Mouse (Mus musculus) midbrain, embryonic 14.5 days (tissue): ENCODE results near the gene Atf7ip. TPM values are rescaled to one million over a fixed set of nuclear protein-coding genes. Genes with fewer than 3 reads are reported as not detected.

Experiments used
- ATAC-seq: fragments of 200-750 bp; cut with Nextera tagmentation; 2 replicates; pipeline ENCODE4 v1.8.0; 2017; ENCODE audit warnings: moderate number of reproducible peaks, moderate library complexity; ENCODE audit not compliant: low FRiP score, low TSS enrichment
- DNase-seq: peaks from one replicate; pipeline ENCODE4 v3.0.0-alpha.2; 2015
- H3K27ac ChIP-seq: fragments of 300-500 bp; sonication (generic); replicated peaks from 2 replicates; pipeline ENCODE4 v1.5.1; 2014; ENCODE audit warnings: mild to moderate bottlenecking, low read depth, low read length, moderate library complexity
- H3K27me3 ChIP-seq: fragments of 300-500 bp; sonication (generic); 2 replicates; pipeline ENCODE4 v1.6.1; 2014; ENCODE audit warnings: low read length, control low read depth, mixed read lengths; ENCODE audit not compliant: control insufficient read depth, insufficient read depth
- H3K36me3 ChIP-seq: fragments of 300-500 bp; sonication (generic); 2 replicates; pipeline ENCODE4 v1.6.1; 2014; ENCODE audit warnings: low read length, control low read depth; ENCODE audit not compliant: control insufficient read depth, insufficient read depth
- H3K4me1 ChIP-seq: fragments of 300-500 bp; sonication (generic); 2 replicates; pipeline ENCODE4 v1.6.1; 2014; ENCODE audit warnings: mild to moderate bottlenecking, antibody characterized with exemption, low read length, control low read depth; ENCODE audit not compliant: control insufficient read depth, insufficient read depth
- H3K4me2 ChIP-seq: fragments of 300-500 bp; sonication (generic); 2 replicates; pipeline ENCODE4 v1.6.1; 2014; ENCODE audit warnings: mild to moderate bottlenecking, low read length, moderate library complexity
- H3K4me3 ChIP-seq: fragments of 300-500 bp; sonication (generic); replicated peaks from 2 replicates; pipeline ENCODE4 v1.5.1; 2014; ENCODE audit warnings: low read depth, low read length
- H3K9ac ChIP-seq: fragments of 300-500 bp; sonication (generic); replicated peaks from 2 replicates; pipeline ENCODE4 v1.6.1; 2014; ENCODE audit warnings: mild to moderate bottlenecking, low read length, moderate library complexity
- H3K9me3 ChIP-seq: fragments of 300-500 bp; sonication (generic); 2 replicates; pipeline ENCODE4 v1.6.1; 2016; ENCODE audit warnings: low read length, control low read depth, mixed read lengths; ENCODE audit not compliant: control insufficient read depth
- WGBS: fragments of 180-500 bp; shearing (Covaris S2); extraction: QIAGEN DNeasy Blood & Tissue Kit; methylation state at CpG from one replicate; pipeline ENCODE4 v1.1.7; 2014; 5-methylcytosine and 5-hydroxymethylcytosine counted together
- polyA plus RNA-seq: library from polyadenylated mRNA; unstranded; fragments of >200 nt; fragmentation: Nextera tagmentation; extraction: Ambion mirVana; gene quantifications from 2 replicates; pipeline ENCODE4 v1.2.1, GENCODE M21; 2014

The Atf7ip gene
- polyA plus RNA-seq, 1 experiment from 2014 or later: 57.9 TPM

GRCm38 (mm10) chr6:136558288-136559005, 52.5 kb downstream of the Atf7ip start:
- H3K27me3 ChIP-seq: no peaks in the 10 kb centered on the region
- ATAC-seq: no peak

GRCm38 (mm10) chr6:136566002-136566401, 60.0 kb downstream of the Atf7ip start:
- whole genome bisulfite sequencing: 94% methylated on average over 5 of the region's 5 CpGs
- H3K4me2 ChIP-seq: no peak overlapping the region

More at GRCm38 (mm10) chr6:136558288-136559005, 52.5 kb downstream of the Atf7ip start:
- H3K27ac ChIP-seq: no peak overlapping the region
- H3K36me3 ChIP-seq: peaks cover 37% of the 10 kb centered on the region
- H3K4me3 ChIP-seq: no peak overlapping the region
- peaks cover 11% of the 10 kb centered on the region; the same call in 1 of the 2 replicates for H3K4me1 ChIP-seq
- no peaks in the 10 kb centered on the region for H3K9me3 ChIP-seq
- 84% methylated on average over 8 of the region's 8 CpGs for WGBS
- H3K4me2 ChIP-seq: no peak overlapping the region
- DNase-seq: no peak
- H3K9ac ChIP-seq: no peak overlapping the region

GRCm38 (mm10) chr6:136590739-136591138, 84.8 kb downstream of the Atf7ip start:
- DNase-seq (no peak), ATAC-seq (no peak)
- Histone ChIP-seq H3K36me3 (peaks cover 70% of the 10 kb centered on the region), H3K27ac (no peak overlapping the region), H3K9ac (no peak overlapping the region), H3K4me2 (no peak overlapping the region), H3K4me3 (no peak overlapping the region), H3K27me3 (no peaks in the 10 kb centered on the region), H3K4me1 (no peaks in the 10 kb centered on the region), H3K9me3 (no peaks in the 10 kb centered on the region)
- 84% methylated on average over 4 of the region's 4 CpGs for WGBS

More at GRCm38 (mm10) chr6:136566002-136566401, 60.0 kb downstream of the Atf7ip start:
- no peak overlapping the region for H3K27ac ChIP-seq
- peaks cover 14% of the 10 kb centered on the region for H3K9me3 ChIP-seq
- no peak overlapping the region for H3K9ac ChIP-seq
- ATAC-seq (no peak), DNase-seq (no peak)
- H3K27me3 ChIP-seq: no peaks in the 10 kb centered on the region
- peaks cover 70% of the 10 kb centered on the region for H3K36me3 ChIP-seq
- no peaks in the 10 kb centered on the region for H3K4me1 ChIP-seq
- H3K4me3 ChIP-seq: no peak overlapping the region

- peaks cover 71% of the 10 kb centered on the region for H3K36me3 ChIP-seq
- no peaks in the 10 kb centered on the region for H3K9me3 ChIP-seq
- no peaks in the 10 kb centered on the region for H3K4me1 ChIP-seq
- H3K4me3 ChIP-seq: no peak overlapping the region
- no peaks in the 10 kb centered on the region for H3K27me3 ChIP-seq
- 91% methylated on average over 4 of the region's 4 CpGs for WGBS
- DNase-seq (no peak), ATAC-seq (no peak)
- H3K9ac ChIP-seq: no peak overlapping the region
- no peak overlapping the region for H3K27ac ChIP-seq
- H3K4me2 ChIP-seq: no peak overlapping the region
These were observed 88.6 kb downstream of the Atf7ip start for GRCm38 (mm10) chr6:136594541-136594940.

GRCm38 (mm10) chr6:136602601-136603000, 96.6 kb downstream of the Atf7ip start:
- 88% methylated on average over 7 of the region's 7 CpGs for WGBS
- Histone ChIP-seq H3K27me3 (no peaks in the 10 kb centered on the region), H3K27ac (no peak overlapping the region), H3K4me3 (no peak overlapping the region), H3K9ac (no peak overlapping the region), H3K36me3 (peaks cover 87% of the 10 kb centered on the region), H3K9me3 (no peaks in the 10 kb centered on the region), H3K4me1 (no peaks in the 10 kb centered on the region), H3K4me2 (no peak overlapping the region)
- no peak for ATAC-seq
- no peak for DNase-seq

GRCm38 (mm10) chr6:136611351-136612215, 105.6 kb downstream of the Atf7ip start:
- ATAC-seq (no peak), DNase-seq (no peak)
- Histone ChIP-seq H3K27me3 (no peaks in the 10 kb centered on the region), H3K27ac (no peak overlapping the region), H3K9me3 (no peaks in the 10 kb centered on the region), H3K36me3 (peaks cover 46% of the 10 kb centered on the region), H3K4me3 (no peak overlapping the region), H3K4me1 (no peaks in the 10 kb centered on the region), H3K9ac (no peak overlapping the region), H3K4me2 (no peak overlapping the region)
- WGBS: 95% methylated on average over 17 of the region's 17 CpGs

GRCm38 (mm10) chr6:136612312-136612711, 106.3 kb downstream of the Atf7ip start:
- no peak overlapping the region for H3K4me2 ChIP-seq
- 93% methylated on average over 3 of the region's 3 CpGs for WGBS
- no peak overlapping the region for H3K4me3 ChIP-seq
- H3K9me3 ChIP-seq: no peaks in the 10 kb centered on the region
- no peak overlapping the region for H3K27ac ChIP-seq
- H3K36me3 ChIP-seq: peaks cover 40% of the 10 kb centered on the region
- H3K27me3 ChIP-seq: no peaks in the 10 kb centered on the region
- H3K4me1 ChIP-seq: no peaks in the 10 kb centered on the region
- no peak overlapping the region for H3K9ac ChIP-seq
- no peak for DNase-seq
- ATAC-seq: no peak

- Histone ChIP-seq H3K27ac (no peak overlapping the region), H3K27me3 (no peaks in the 10 kb centered on the region), H3K4me3 (no peak overlapping the region), H3K9me3 (no peaks in the 10 kb centered on the region), H3K4me2 (no peak overlapping the region), H3K36me3 (peaks cover 23% of the 10 kb centered on the region), H3K4me1 (no peaks in the 10 kb centered on the region), H3K9ac (no peak overlapping the region)
- ATAC-seq (no peak), DNase-seq (no peak)
- WGBS: 90% methylated on average over 3 of the region's 3 CpGs
These were observed 108.2 kb downstream of the Atf7ip start for GRCm38 (mm10) chr6:136614156-136614555.
